Mouse (Mus musculus) heart, embryonic 16.5 days (tissue): ENCODE data around the gene Clpx. TPM values are rescaled to one million over a fixed set of nuclear protein-coding genes. Genes with fewer than 3 reads are reported as not detected.
"Not testable (repeated sequence)": the region's sequence is repeated elsewhere in the genome, so short reads cannot be mapped to it uniquely, and the experiment has no call there.

Experiments
- ATAC-seq: fragments of 200-750 bp; cut with Nextera tagmentation; replicated peaks from 2 replicates; pipeline ENCODE4 v1.8.0; 2017; ENCODE audit warnings: moderate number of reproducible peaks; ENCODE audit not compliant: insufficient read depth, low FRiP score; ENCODE audit errors: extremely low read depth
- H3K27ac ChIP-seq: fragments of 300-500 bp; sonication (generic); 2 replicates; pipeline ENCODE4 v1.5.1; 2014; ENCODE audit warnings: mild to moderate bottlenecking, low read length, control low read depth, moderate library complexity
- H3K27me3 ChIP-seq: fragments of 300-500 bp; sonication (generic); 2 replicates; pipeline ENCODE4 v1.6.1; 2014; ENCODE audit warnings: low read length, mixed read lengths; ENCODE audit not compliant: control insufficient read depth, insufficient read depth
- H3K36me3 ChIP-seq: fragments of 300-500 bp; sonication (generic); 2 replicates; pipeline ENCODE4 v1.6.1; 2014; ENCODE audit not compliant: control insufficient read depth, insufficient read depth
- H3K4me1 ChIP-seq: fragments of 300-500 bp; sonication (generic); 2 replicates; pipeline ENCODE4 v1.6.1; 2014; ENCODE audit warnings: low read length, mixed read lengths; ENCODE audit not compliant: control insufficient read depth, insufficient read depth
- H3K4me2 ChIP-seq: fragments of 300-500 bp; sonication (generic); 2 replicates; pipeline ENCODE4 v1.6.1; 2014; ENCODE audit warnings: low read depth, mild to moderate bottlenecking, control low read depth, low read length
- H3K4me3 ChIP-seq: fragments of 300-500 bp; sonication (generic); 2 replicates; pipeline ENCODE4 v1.5.1; 2014; ENCODE audit warnings: mild to moderate bottlenecking, control low read depth, low read length
- H3K9ac ChIP-seq: fragments of 300-500 bp; sonication (generic); 2 replicates; pipeline ENCODE4 v1.6.1; 2014; ENCODE audit warnings: low read length, control low read depth
- H3K9me3 ChIP-seq: fragments of 300-500 bp; sonication (generic); replicated peaks from 2 replicates; pipeline ENCODE4 v1.6.1; 2016; ENCODE audit warnings: low read length; ENCODE audit not compliant: control insufficient read depth
- WGBS: fragments of 180-500 bp; shearing (Covaris S2); extraction: QIAGEN DNeasy Blood & Tissue Kit; methylation state at CpG from one replicate; pipeline ENCODE4 v1.1.7; 2014; 5-methylcytosine and 5-hydroxymethylcytosine counted together
- polyA plus RNA-seq: library from polyadenylated mRNA; unstranded; fragments of >200 nt; fragmentation: Nextera tagmentation; extraction: Ambion mirVana; gene quantifications from 2 replicates; pipeline ENCODE4 v1.2.1, GENCODE M21; 2015

Clpx gene
- polyA plus RNA-seq, 1 experiment from 2014 or later: 53.5 TPM

- H3K4me3 ChIP-seq: no peak overlapping the region
- no peak overlapping the region for H3K4me2 ChIP-seq
- H3K27me3 ChIP-seq: no peaks in the 10 kb centered on the region
- H3K27ac ChIP-seq: no peak overlapping the region
- H3K9ac ChIP-seq: no peak overlapping the region
- peaks cover 44% of the 10 kb centered on the region for H3K36me3 ChIP-seq
- H3K4me1 ChIP-seq: no peaks in the 10 kb centered on the region
- no peak for ATAC-seq
- H3K9me3 ChIP-seq: no peaks in the 10 kb centered on the region
Measured at GRCm38 (mm10) chr9:65325971-65326370, 31.9 kb downstream of the Clpx start.

- 83% methylated on average over 2 of the region's 2 CpGs for WGBS
- Histone ChIP-seq H3K4me3 (no peak overlapping the region), H3K4me1 (no peaks in the 10 kb centered on the region), H3K9me3 (no peaks in the 10 kb centered on the region), H3K4me2 (no peak overlapping the region), H3K9ac (no peak overlapping the region), H3K36me3 (peaks cover 36% of the 10 kb centered on the region), H3K27ac (no peak overlapping the region), H3K27me3 (no peaks in the 10 kb centered on the region)
- ATAC-seq: no peak
Measured at GRCm38 (mm10) chr9:65327371-65327770, 33.3 kb downstream of the Clpx start.

- H3K36me3 ChIP-seq: peaks cover 6% of the 10 kb centered on the region
- H3K27ac ChIP-seq: no peak overlapping the region
- no peaks in the 10 kb centered on the region for H3K4me1 ChIP-seq
- no peak for ATAC-seq
- H3K4me2 ChIP-seq: no peak overlapping the region
- no peaks in the 10 kb centered on the region for H3K9me3 ChIP-seq
- H3K27me3 ChIP-seq: no peaks in the 10 kb centered on the region
- no peak overlapping the region for H3K9ac ChIP-seq
- H3K4me3 ChIP-seq: no peak overlapping the region
- WGBS: 89% methylated on average over 5 of the region's 5 CpGs
Measured at GRCm38 (mm10) chr9:65333958-65334357, 39.9 kb downstream of the Clpx start.

GRCm38 (mm10) chr9:65339146-65339545, 45.1 kb downstream of the Clpx start:
- Histone ChIP-seq H3K4me3 (no peak overlapping the region), H3K36me3 (no peaks in the 10 kb centered on the region), H3K4me2 (no peak overlapping the region), H3K27ac (no peak overlapping the region), H3K9me3 (peaks cover 5% of the 10 kb centered on the region), H3K27me3 (no peaks in the 10 kb centered on the region), H3K4me1 (no peaks in the 10 kb centered on the region), H3K9ac (no peak overlapping the region)
- no peak for ATAC-seq
- WGBS: 91% methylated on average over 4 of the region's 4 CpGs

GRCm38 (mm10) chr9:65340414-65340813, 46.4 kb downstream of the Clpx start:
- no peaks in the 10 kb centered on the region for H3K36me3 ChIP-seq
- no peak for ATAC-seq
- 82% methylated on average over 2 of the region's 2 CpGs for WGBS
- H3K9me3 ChIP-seq: peaks cover 12% of the 10 kb centered on the region
- H3K27me3 ChIP-seq: no peaks in the 10 kb centered on the region
- no peaks in the 10 kb centered on the region for H3K4me1 ChIP-seq
- H3K27ac ChIP-seq: no peak overlapping the region
- no peak overlapping the region for H3K4me3 ChIP-seq
- H3K9ac ChIP-seq: no peak overlapping the region
- no peak overlapping the region for H3K4me2 ChIP-seq

GRCm38 (mm10) chr9:65345439-65345838, 51.4 kb downstream of the Clpx start:
- H3K9ac ChIP-seq: peak overlapping the region; percentile 95
- peaks cover 11% of the 10 kb centered on the region for H3K9me3 ChIP-seq
- WGBS: 64% methylated on average over 11 of the region's 11 CpGs
- H3K27me3 ChIP-seq, H3K36me3 ChIP-seq, H3K4me1 ChIP-seq, ATAC-seq: not testable (repeated sequence)
- H3K4me3 ChIP-seq: peak overlapping the region; percentile 93
- H3K4me2 ChIP-seq: peak overlapping the region; percentile 74
- peak overlapping the region; percentile 96 for H3K27ac ChIP-seq

- Histone ChIP-seq H3K4me2 (peak within 1 kb of the TSS; percentile 74), H3K9ac (peak within 1 kb of the TSS; percentile 95), H3K27ac (peak within 1 kb of the TSS; percentile 96), H3K9me3 (0 out of 2 replicates have a peak, but pooled peaks cover 7% of the 10 kb centered on the region), H3K27me3 (no peaks in the 10 kb centered on the region), H3K36me3 (no peaks in the 10 kb centered on the region), H3K4me1 (peaks cover 13% of the 10 kb centered on the region), H3K4me3 (peak within 1 kb of the TSS; percentile 93)
- under 1% methylated on average over 59 of the region's 59 CpGs for WGBS
- peak; percentile 93 for ATAC-seq
Measured at GRCm38 (mm10) chr9:65345854-65346475, 51.9 kb downstream of the Clpx start, which contains the start of gene Pdcd7. Gene Pdcd7, plus strand, starts transcription at chr9:65346104.

GRCm38 (mm10) chr9:65346476-65347111, 52.5 kb downstream of the Clpx start:
- Histone ChIP-seq H3K4me2 (peak overlapping the region; percentile 74), H3K4me1 (peaks cover 13% of the 10 kb centered on the region), H3K9me3 (0 out of 2 replicates have a peak, but pooled peaks cover 7% of the 10 kb centered on the region), H3K27ac (peak overlapping the region; percentile 96), H3K4me3 (peak overlapping the region; percentile 93), H3K9ac (peak overlapping the region; percentile 95), H3K36me3 (no peaks in the 10 kb centered on the region), H3K27me3 (no peaks in the 10 kb centered on the region)
- under 1% methylated on average over 77 of the region's 77 CpGs for WGBS
- peak; percentile 54 for ATAC-seq

- ATAC-seq: no peak
- Histone ChIP-seq H3K9ac (peak overlapping the region; percentile 95), H3K36me3 (no peaks in the 10 kb centered on the region), H3K4me1 (peaks cover 13% of the 10 kb centered on the region), H3K27ac (peak overlapping the region; percentile 96), H3K4me3 (peak overlapping the region; percentile 93), H3K27me3 (no peaks in the 10 kb centered on the region), H3K4me2 (peak overlapping the region; percentile 74), H3K9me3 (0 out of 2 replicates have a peak, but pooled peaks cover 7% of the 10 kb centered on the region)
- 24% methylated on average over 8 of the region's 8 CpGs for WGBS
Measured at GRCm38 (mm10) chr9:65347112-65347850, 53.2 kb downstream of the Clpx start.
